Mouse (Mus musculus): ENCODE data around the gene Gm11555.
"Not testable (repeated sequence)": the region's sequence is repeated elsewhere in the genome, so short reads cannot be mapped to it uniquely, and the experiment has no call there.

DNA sequence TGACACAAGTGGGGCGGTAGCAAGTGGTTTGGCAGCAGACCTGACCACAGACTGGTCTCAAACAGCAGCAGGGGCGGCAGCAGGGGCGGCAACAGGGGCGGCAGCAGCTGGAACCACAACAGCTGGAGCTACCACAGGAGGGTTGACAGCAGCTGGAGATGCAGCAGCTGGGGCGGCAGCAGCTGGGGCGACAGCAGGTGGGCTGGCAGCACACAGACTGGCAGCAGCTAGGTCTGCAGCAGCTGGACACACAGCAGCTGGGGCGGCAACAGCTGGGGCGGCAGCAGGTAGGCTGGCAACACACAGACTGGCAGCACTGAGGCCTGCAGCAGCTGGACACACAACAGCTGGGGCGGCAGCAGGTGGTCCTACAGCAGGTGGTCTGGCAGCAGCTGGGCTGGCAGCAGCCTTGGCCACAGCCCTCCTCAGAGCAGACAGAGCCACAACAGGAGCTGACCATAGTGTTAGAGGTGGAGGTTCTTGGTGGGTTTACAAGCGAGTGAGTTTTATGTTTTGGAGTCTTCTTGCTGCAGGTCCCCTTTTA is 8.5 kb upstream of the Gm11555 start, which contains the start of gene Gm11563:
- not testable (repeated sequence) for TF ChIP-seq CTCF (IDR thresholded peaks at IDR 0.05; ENCODE audit: insufficient read depth, low read length); POLR2A (IDR thresholded peaks at IDR 0.05; ENCODE audit: borderline replicate concordance, extremely low read depth, low read depth, low read length)
